Mouse (Mus musculus) heart, embryonic 13.5 days (tissue): ENCODE results near the gene Ppp3ca. TPM values are rescaled to one million over a fixed set of nuclear protein-coding genes. Genes with fewer than 3 reads are reported as not detected.
A peak's percentile ranks its signal among the peaks of the same experiment; 100 is the strongest.

Experiments used
- ATAC-seq: fragments of 200-750 bp; cut with Nextera tagmentation; 2 replicates; pipeline ENCODE4 v1.8.0; 2017; ENCODE audit warnings: moderate TSS enrichment; ENCODE audit not compliant: insufficient number of reproducible peaks, low FRiP score, low TSS enrichment; ENCODE audit errors: extremely low read depth
- H3K27ac ChIP-seq: fragments of 300-500 bp; sonication (generic); replicated peaks from 2 replicates; pipeline ENCODE4 v1.5.1; 2015; ENCODE audit warnings: moderate library complexity, mild to moderate bottlenecking, inconsistent platforms
- H3K27me3 ChIP-seq: fragments of 300-500 bp; sonication (generic); replicated peaks from 2 replicates; pipeline ENCODE4 v1.6.1; 2015; ENCODE audit warnings: mild to moderate bottlenecking, inconsistent platforms
- H3K36me3 ChIP-seq: fragments of 300-500 bp; sonication (generic); 2 replicates; pipeline ENCODE4 v1.6.1; 2015; ENCODE audit warnings: mild to moderate bottlenecking, inconsistent platforms
- H3K4me1 ChIP-seq: fragments of 300-500 bp; sonication (generic); 2 replicates; pipeline ENCODE4 v1.6.1; 2015; ENCODE audit warnings: inconsistent platforms
- H3K4me2 ChIP-seq: fragments of 300-500 bp; sonication (generic); 2 replicates; pipeline ENCODE4 v1.6.1; 2015; ENCODE audit warnings: inconsistent platforms, mild to moderate bottlenecking, moderate library complexity
- H3K4me3 ChIP-seq: fragments of 300-500 bp; sonication (generic); 2 replicates; pipeline ENCODE4 v1.5.1; 2015; ENCODE audit warnings: moderate library complexity, mild to moderate bottlenecking, inconsistent platforms
- H3K9ac ChIP-seq: fragments of 300-500 bp; sonication (generic); 2 replicates; pipeline ENCODE4 v1.6.1; 2015; ENCODE audit warnings: inconsistent platforms, mild to moderate bottlenecking, moderate library complexity
- H3K9me3 ChIP-seq: fragments of 300-500 bp; sonication (generic); 2 replicates; pipeline ENCODE4 v1.6.1; 2016; ENCODE audit warnings: inconsistent platforms
- WGBS: fragments of 180-500 bp; shearing (Covaris S2); methylation state at CpG from one replicate; pipeline ENCODE4 v1.1.7; 2015; ENCODE audit warnings: mixed read lengths; 5-methylcytosine and 5-hydroxymethylcytosine counted together
- polyA plus RNA-seq: library from polyadenylated mRNA; unstranded; fragments of >200 nt; fragmentation: Nextera tagmentation; extraction: Ambion mirVana; gene quantifications from 2 replicates; pipeline ENCODE4 v1.2.1, GENCODE M21; 2015

The Ppp3ca gene
- polyA plus RNA-seq, 1 experiment from 2014 or later, result 44.2 TPM

DNA sequence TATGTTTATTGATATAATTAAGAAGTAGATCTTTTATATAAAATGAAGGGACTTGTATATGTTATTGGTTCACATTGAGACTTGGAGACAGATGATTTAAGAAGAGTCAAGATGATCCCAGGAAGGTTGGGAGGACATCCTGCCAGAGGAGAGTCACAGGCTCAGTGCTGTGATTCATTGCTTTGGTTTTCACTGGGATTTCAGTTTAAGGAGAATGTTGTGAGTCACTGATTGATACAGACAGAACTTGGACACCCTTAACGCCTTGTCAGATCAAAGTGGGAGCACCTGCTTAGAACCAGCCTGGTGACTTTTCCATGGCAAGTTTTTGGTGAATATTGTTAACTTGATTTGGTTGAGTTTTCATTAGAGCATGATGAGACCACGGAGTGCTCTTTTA, 58.0 kb downstream of the Ppp3ca start:
- Histone ChIP-seq H3K36me3 (no peaks in the 10 kb centered on the region), H3K27me3 (no peaks in the 10 kb centered on the region), H3K4me1 (peaks cover 41% of the 10 kb centered on the region), H3K4me3 (no peak overlapping the region), H3K9me3 (no peaks in the 10 kb centered on the region), H3K9ac (no peak overlapping the region), H3K27ac (no peak overlapping the region), H3K4me2 (no peak overlapping the region)
- WGBS, result 75% methylated on average over 2 of the region's 2 CpGs
- ATAC-seq, result no peak

- Histone ChIP-seq H3K9me3 (no peaks in the 10 kb centered on the region), H3K4me2 (no peak overlapping the region)
- WGBS, result 60% methylated on average over 10 of the region's 10 CpGs
Measured at GRCm38 (mm10) chr3:136729978-136730377, 60.1 kb downstream of the Ppp3ca start.

GRCm38 (mm10) chr3:136731579-136731978, 61.7 kb downstream of the Ppp3ca start:
- no peak overlapping the region for H3K27ac ChIP-seq
- H3K27me3 ChIP-seq, result no peaks in the 10 kb centered on the region
- WGBS, result 59% methylated on average over 6 of the region's 6 CpGs
- H3K4me1 ChIP-seq, result peaks cover 17% of the 10 kb centered on the region
- no peak overlapping the region for H3K9ac ChIP-seq
- no peak overlapping the region for H3K4me2 ChIP-seq
- no peaks in the 10 kb centered on the region for H3K9me3 ChIP-seq
- no peak overlapping the region for H3K4me3 ChIP-seq
- ATAC-seq, result no peak
- no peaks in the 10 kb centered on the region for H3K36me3 ChIP-seq

More at GRCm38 (mm10) chr3:136729978-136730377, 60.1 kb downstream of the Ppp3ca start:
- Histone ChIP-seq H3K4me3 (no peak overlapping the region), H3K27ac (no peak overlapping the region), H3K36me3 (no peaks in the 10 kb centered on the region), H3K27me3 (no peaks in the 10 kb centered on the region), H3K9ac (no peak overlapping the region), H3K4me1 (peaks cover 21% of the 10 kb centered on the region)
- no peak for ATAC-seq

DNA sequence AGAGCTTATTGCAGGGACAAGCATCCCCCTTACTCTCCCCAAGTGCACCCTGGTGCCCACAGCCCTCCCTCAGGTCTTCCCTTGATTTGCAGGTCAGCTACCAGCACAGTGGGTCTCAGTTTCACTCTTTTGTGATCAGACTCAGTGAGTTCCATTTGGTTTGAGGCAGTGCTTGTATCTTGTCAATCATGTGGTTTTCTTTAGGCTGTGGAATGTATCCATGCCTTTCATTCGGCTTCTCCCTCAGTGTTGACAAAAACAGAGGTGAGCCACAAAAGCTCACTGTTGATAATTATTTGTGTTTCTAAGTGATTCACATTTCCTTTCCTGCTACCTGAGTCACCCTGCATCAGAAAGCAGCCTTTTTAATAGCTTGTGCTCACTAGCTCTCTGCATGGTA, 66.1 kb downstream of the Ppp3ca start:
- Histone ChIP-seq H3K4me2 (no peak overlapping the region), H3K9ac (no peak overlapping the region), H3K27me3 (no peaks in the 10 kb centered on the region), H3K4me1 (peaks cover 29% of the 10 kb centered on the region), H3K4me3 (no peak overlapping the region), H3K27ac (no peak overlapping the region), H3K9me3 (no peaks in the 10 kb centered on the region), H3K36me3 (no peaks in the 10 kb centered on the region)
- no peak for ATAC-seq
- 32% methylated on average over 1 of the region's 1 CpGs for whole genome bisulfite sequencing

DNA sequence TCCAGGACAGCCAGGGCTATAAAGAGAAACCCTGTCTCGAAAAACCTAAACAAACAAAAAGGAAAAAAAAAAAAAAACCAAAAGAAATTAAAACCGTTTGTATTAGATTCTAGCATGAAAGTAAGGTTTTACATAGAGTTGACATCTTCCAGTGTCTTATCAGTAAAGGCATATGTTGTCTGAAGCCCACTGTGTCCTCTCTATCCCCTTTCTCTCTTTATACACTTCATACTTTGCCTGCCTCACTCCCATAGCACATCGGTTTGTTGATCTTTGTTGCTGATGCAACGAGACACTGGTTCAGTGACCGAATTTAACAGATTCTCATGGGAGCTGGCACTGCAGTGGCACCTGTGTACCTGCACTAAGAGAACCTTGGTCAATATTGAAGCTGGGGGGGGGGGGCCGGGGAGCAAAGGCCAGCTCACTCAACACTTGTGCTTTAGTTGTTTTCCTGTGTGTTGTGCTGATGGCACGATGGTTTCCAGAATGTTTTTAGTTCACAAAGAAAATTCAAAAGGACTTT, 66.9 kb downstream of the Ppp3ca start:
- no peak for ATAC-seq
- H3K27ac ChIP-seq, result no peak overlapping the region
- H3K27me3 ChIP-seq, result no peaks in the 10 kb centered on the region
- no peak overlapping the region for H3K4me3 ChIP-seq
- no peak overlapping the region for H3K4me2 ChIP-seq
- WGBS, result 77% methylated on average over 7 of the region's 7 CpGs
- no peaks in the 10 kb centered on the region for H3K9me3 ChIP-seq
- H3K36me3 ChIP-seq, result no peaks in the 10 kb centered on the region
- no peak overlapping the region for H3K9ac ChIP-seq
- H3K4me1 ChIP-seq, result peaks cover 32% of the 10 kb centered on the region

DNA sequence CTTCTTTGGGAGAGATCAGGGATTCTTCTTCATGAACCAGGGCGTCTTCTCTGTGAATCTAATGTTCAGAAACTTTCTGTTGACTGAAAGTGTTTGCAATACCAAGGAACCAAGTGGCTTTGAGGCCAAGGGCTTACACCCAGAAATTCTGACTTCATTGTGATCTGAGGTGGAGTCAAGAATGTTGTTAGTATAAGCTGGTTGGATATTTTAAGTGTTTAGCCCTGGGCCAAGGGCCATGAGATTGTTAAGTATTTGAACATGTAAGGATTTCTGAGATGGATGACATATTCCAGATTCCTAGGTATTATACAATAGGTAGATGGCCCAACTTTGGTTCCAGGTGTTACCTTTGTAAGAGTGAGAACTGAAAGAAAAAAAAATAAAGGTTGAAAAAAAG, 68.5 kb downstream of the Ppp3ca start:
- 86% methylated on average over 1 of the region's 1 CpGs for WGBS
- H3K9me3 ChIP-seq, result no peaks in the 10 kb centered on the region
- H3K4me3 ChIP-seq, result no peak overlapping the region
- H3K4me1 ChIP-seq, result peaks cover 36% of the 10 kb centered on the region
- no peak overlapping the region for H3K9ac ChIP-seq
- no peak overlapping the region for H3K4me2 ChIP-seq
- no peaks in the 10 kb centered on the region for H3K27me3 ChIP-seq
- no peak for ATAC-seq
- H3K36me3 ChIP-seq, result no peaks in the 10 kb centered on the region
- H3K27ac ChIP-seq, result no peak overlapping the region

DNA sequence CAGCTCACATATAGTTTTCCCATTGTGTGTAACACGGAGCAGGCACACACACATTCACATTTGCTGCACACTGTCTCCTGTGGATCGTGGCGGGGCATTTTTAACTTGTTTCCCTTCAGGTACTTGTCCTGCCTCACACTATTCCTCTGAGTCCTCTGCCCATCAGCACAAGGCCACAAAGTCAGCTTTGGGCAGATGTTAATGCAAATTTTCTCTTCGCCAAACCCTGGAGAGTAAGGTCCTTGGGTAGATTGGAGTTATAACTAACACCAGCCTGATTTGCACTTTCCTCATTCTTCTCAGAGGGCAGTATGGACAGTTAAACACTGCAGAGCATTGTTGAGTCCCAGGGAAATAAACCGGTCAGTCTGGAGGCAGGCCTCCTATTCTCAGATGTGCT, 69.0 kb downstream of the Ppp3ca start:
- 87% methylated on average over 5 of the region's 5 CpGs for WGBS
- H3K36me3 ChIP-seq, result no peaks in the 10 kb centered on the region
- H3K4me1 ChIP-seq, result peaks cover 40% of the 10 kb centered on the region
- H3K27ac ChIP-seq, result no peak overlapping the region
- no peak overlapping the region for H3K4me2 ChIP-seq
- no peaks in the 10 kb centered on the region for H3K27me3 ChIP-seq
- H3K4me3 ChIP-seq, result no peak overlapping the region
- H3K9me3 ChIP-seq, result no peaks in the 10 kb centered on the region
- H3K9ac ChIP-seq, result no peak overlapping the region
- no peak for ATAC-seq

DNA sequence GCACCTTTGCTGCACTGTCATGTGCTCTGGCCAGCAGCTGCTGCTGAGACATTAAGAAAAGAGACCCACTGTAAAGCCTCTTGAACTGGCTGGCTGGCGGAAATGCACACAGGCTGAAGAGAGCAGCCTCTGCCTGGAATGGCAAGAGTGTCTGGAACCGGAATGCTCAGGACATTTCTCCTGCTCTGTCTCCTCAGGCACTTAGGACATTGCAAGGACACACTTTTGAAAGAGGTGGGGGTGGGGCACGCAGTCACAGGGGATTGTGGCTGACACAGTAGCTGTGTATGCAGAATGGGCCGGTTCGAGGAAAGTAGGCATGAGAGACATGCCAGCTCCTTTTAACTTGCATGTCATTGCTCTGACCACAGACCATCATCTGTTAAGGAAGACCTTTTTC, 71.7 kb downstream of the Ppp3ca start:
- no peaks in the 10 kb centered on the region for H3K36me3 ChIP-seq
- H3K4me3 ChIP-seq, result no peak overlapping the region
- no peaks in the 10 kb centered on the region for H3K9me3 ChIP-seq
- H3K27me3 ChIP-seq, result no peaks in the 10 kb centered on the region
- no peak overlapping the region for H3K9ac ChIP-seq
- peak overlapping the region; percentile 52 for H3K4me2 ChIP-seq
- 38% methylated on average over 5 of the region's 5 CpGs for WGBS
- ATAC-seq, result no peak
- peak overlapping the region; percentile 48 for H3K27ac ChIP-seq
- peaks cover 52% of the 10 kb centered on the region for H3K4me1 ChIP-seq

- H3K9ac ChIP-seq, result no peak overlapping the region
- H3K27ac ChIP-seq, result peak overlapping the region; percentile 10; the same call in 1 of the 2 replicates
- H3K36me3 ChIP-seq, result no peaks in the 10 kb centered on the region
- 52% methylated on average over 9 of the region's 9 CpGs for WGBS
- H3K9me3 ChIP-seq, result no peaks in the 10 kb centered on the region
- ATAC-seq, result no peak
- H3K4me2 ChIP-seq, result peak overlapping the region; percentile 8; the same call in 1 of the 2 replicates
- peaks cover 52% of the 10 kb centered on the region for H3K4me1 ChIP-seq
- H3K4me3 ChIP-seq, result no peak overlapping the region
- no peaks in the 10 kb centered on the region for H3K27me3 ChIP-seq
Measured at GRCm38 (mm10) chr3:136742258-136743057, 72.5 kb downstream of the Ppp3ca start.

DNA sequence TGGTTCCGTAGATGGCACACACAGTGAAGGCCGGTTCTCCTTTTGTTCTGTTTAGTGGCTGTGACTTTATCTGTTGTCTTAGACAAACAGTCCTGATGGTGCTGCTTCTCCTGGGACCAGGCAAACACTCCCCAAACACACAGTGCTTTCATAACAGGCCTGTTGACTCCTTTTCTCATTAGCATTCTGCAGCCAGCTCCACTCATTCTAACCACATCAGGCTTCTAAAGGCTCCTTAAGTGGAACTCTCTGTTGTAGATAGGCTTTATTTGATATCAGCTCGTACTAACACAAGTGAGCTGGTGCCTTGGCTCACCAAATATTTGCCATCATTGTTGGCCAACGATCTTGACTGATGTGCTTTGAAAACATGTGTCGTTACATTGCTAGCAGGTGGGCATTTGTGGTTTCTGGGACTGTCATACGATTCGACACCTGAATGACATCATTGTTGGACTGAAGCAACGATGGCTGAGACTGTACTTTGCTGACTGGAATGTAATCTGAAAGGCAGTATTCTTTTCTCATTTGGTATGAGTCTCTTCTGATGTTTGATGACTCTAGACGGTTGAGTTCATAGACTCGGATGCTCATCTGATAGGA, 74.5 kb downstream of the Ppp3ca start:
- no peak overlapping the region for H3K9ac ChIP-seq
- no peaks in the 10 kb centered on the region for H3K9me3 ChIP-seq
- no peak overlapping the region for H3K4me3 ChIP-seq
- ATAC-seq, result no peak
- no peak overlapping the region for H3K27ac ChIP-seq
- 58% methylated on average over 10 of the region's 10 CpGs for WGBS
- no peak overlapping the region for H3K4me2 ChIP-seq
- no peaks in the 10 kb centered on the region for H3K27me3 ChIP-seq
- H3K36me3 ChIP-seq, result no peaks in the 10 kb centered on the region
- H3K4me1 ChIP-seq, result peaks cover 51% of the 10 kb centered on the region

DNA sequence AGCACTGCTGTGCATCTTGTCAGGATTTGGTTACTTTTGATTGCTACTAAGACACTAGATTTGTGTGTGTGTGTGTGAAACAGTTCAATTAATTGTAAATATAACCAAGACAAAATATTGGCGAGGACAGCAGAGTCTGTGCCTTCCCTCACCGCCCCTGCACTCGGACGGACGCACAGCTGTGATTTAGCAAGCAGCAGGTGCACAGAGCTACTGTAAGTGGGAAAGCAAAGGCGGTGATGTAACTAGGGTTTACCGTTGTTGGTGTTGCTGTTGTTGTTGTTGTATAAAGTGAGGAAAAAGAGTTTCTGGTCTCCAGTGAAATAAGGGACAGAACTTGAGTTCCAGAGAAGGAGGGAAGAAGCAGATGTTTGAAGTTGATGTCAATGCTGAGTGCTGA, 75.5 kb downstream of the Ppp3ca start:
- Histone ChIP-seq H3K27me3 (no peaks in the 10 kb centered on the region), H3K4me1 (peaks cover 54% of the 10 kb centered on the region), H3K4me3 (no peak overlapping the region), H3K36me3 (no peaks in the 10 kb centered on the region), H3K9me3 (no peaks in the 10 kb centered on the region), H3K4me2 (no peak overlapping the region), H3K27ac (no peak overlapping the region), H3K9ac (no peak overlapping the region)
- 80% methylated on average over 7 of the region's 7 CpGs for WGBS
- no peak for ATAC-seq
